Mouse (Mus musculus) megakaryocyte, embryonic 14.5 days (primary cell): ENCODE data around the gene Adamtsl1.

Source experiments
- FLI1 ChIP-seq: IDR thresholded peaks from 2 replicates; pipeline ENCODE4 v1.6.1; 2012; ENCODE audit warnings: low read length, inconsistent platforms, mixed read lengths
- GATA1 ChIP-seq: IDR thresholded peaks from 3 replicates; pipeline ENCODE4 v1.6.1; 2012; ENCODE audit warnings: mixed read lengths, low read length, inconsistent platforms, borderline replicate concordance

DNA sequence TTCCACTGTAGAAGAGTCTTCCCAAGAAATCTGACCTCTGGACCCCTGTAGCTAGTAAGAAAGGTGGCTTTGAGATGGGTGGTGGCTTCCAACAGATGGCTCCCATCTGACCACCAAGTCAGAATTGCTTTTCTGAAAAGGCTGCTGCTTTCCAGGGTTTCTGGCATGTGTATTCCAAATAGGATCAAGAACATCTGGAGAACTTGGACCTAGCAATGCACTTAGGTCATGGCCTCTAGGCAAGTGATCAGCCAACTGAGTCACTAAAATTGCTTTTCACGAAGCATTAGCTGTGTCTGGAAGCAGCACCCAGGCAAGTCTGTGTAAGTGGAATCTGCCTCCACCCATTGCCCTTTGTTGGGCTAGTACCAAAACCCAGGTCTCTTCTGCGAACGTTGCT is 105.3 kb downstream of the Adamtsl1 start:
- TF ChIP-seq GATA1 (no peak), FLI1 (no peak)
